Comparison of ENCODE assay signal across 11 mouse cellular contexts in genomic region chr7:130037573-130037925, GRCm38 (mm10).
DNase-seq lines count a peak whose midpoint lies in the region; ATAC-seq and TF ChIP-seq lines count a peak whose summit lies in the region.
"Had no signal": no experiment of that assay in that cellular context is flagged by ENCODE, and none has a peak within 500 bp of the region (broad histone marks: within the 10 kb centered on the region; RNA-seq: fewer than 3 reads in every experiment).

No protein-coding gene starts in this region.

- H3K27me3 ChIP-seq in lung, postnatal 0 days (replicated peaks; ENCODE audit: insufficient read depth, low read length): no peaks in the 10 kb centered on the region
- no peaks in the 10 kb centered on the region for H3K27me3 ChIP-seq in midbrain, embryonic 14.5 days (ENCODE audit: control insufficient read depth, insufficient read depth, low read length)
- H3K27me3 ChIP-seq: midbrain, embryonic 15.5 days had no signal

- peaks cover 7% of the 10 kb centered on the region; the same call in 1 of the 2 replicates for H3K4me1 ChIP-seq in lung, postnatal 0 days (ENCODE audit: insufficient read depth, low read depth, low read length)
- H3K4me1 ChIP-seq in midbrain, embryonic 14.5 days (ENCODE audit: control insufficient read depth, insufficient read depth, low read length): no peaks in the 10 kb centered on the region
- H3K4me1 ChIP-seq: midbrain, embryonic 15.5 days had no signal

- no peak overlapping the region for H3K9ac ChIP-seq in lung, postnatal 0 days (replicated peaks; ENCODE audit: low read depth)
- H3K9ac ChIP-seq in midbrain, embryonic 14.5 days (replicated peaks; ENCODE audit: low read length): no peak overlapping the region
- H3K9ac ChIP-seq: forebrain, embryonic 12.5 days; midbrain, embryonic 15.5 days had no signal

- TF ChIP-seq EP300 in lung, postnatal 0 days (IDR thresholded peaks at IDR 0.05): no peak

- H3K9me3 ChIP-seq in lung, postnatal 0 days (ENCODE audit: low read length): no peaks in the 10 kb centered on the region
- no peaks in the 10 kb centered on the region for H3K9me3 ChIP-seq in midbrain, embryonic 14.5 days (ENCODE audit: control insufficient read depth, low read length)
- H3K9me3 ChIP-seq: forebrain, embryonic 12.5 days; midbrain, embryonic 15.5 days had no signal

- H3K36me3 ChIP-seq in lung, postnatal 0 days (ENCODE audit: insufficient read depth, low read length): no peaks in the 10 kb centered on the region
- H3K36me3 ChIP-seq in midbrain, embryonic 14.5 days (ENCODE audit: control insufficient read depth, insufficient read depth, low read length): no peaks in the 10 kb centered on the region
- H3K36me3 ChIP-seq: forebrain, embryonic 12.5 days; midbrain, embryonic 15.5 days had no signal

- ATAC-seq in lung, postnatal 0 days: peak; percentile 71
- ATAC-seq in midbrain, embryonic 14.5 days (ENCODE audit: low FRiP score, low TSS enrichment): no peak
- ATAC-seq: hindbrain, embryonic 16.5 days; midbrain, embryonic 15.5 days had no signal

- no peak for TF ChIP-seq CTCF in lung, postnatal 0 days (IDR thresholded peaks at IDR 0.05)

- H3K4me3 ChIP-seq in lung, postnatal 0 days (ENCODE audit: low read depth, low read length): no peak overlapping the region
- H3K4me3 ChIP-seq in midbrain, embryonic 14.5 days (replicated peaks; ENCODE audit: low read depth, low read length): no peak overlapping the region
- H3K4me3 ChIP-seq: forebrain, embryonic 12.5 days; midbrain, embryonic 15.5 days had no signal

- 46% methylated on average over 4 of the region's 4 CpGs for WGBS in lung, postnatal 0 days
- 74% methylated on average over 4 of the region's 4 CpGs for WGBS in midbrain, embryonic 14.5 days

- peak; percentile 6 for DNase-seq in gastrocnemius, adult 18-20 months (ENCODE audit: low spot score)
- no peak for DNase-seq in gastrocnemius, postnatal 10 days
- peak; percentile 14 for DNase-seq in ovary, postnatal 36 days (ENCODE audit: low spot score)
- DNase-seq in ovary, postnatal 10 days (ENCODE audit: low spot score): no peak
- peak; percentile 68 for DNase-seq in lung, postnatal 0 days (ENCODE audit: low spot score)
- no peak for DNase-seq in midbrain, embryonic 14.5 days
- DNase-seq in urinary bladder, adult 18-20 months (ENCODE audit: low spot score in 2 of 2): no peak
- DNase-seq in frontal cortex, postnatal 36 days (ENCODE audit: low spot score in 2 of 2): no peak

- peak overlapping the region; percentile 62; the same call in 1 of the 2 replicates for H3K27ac ChIP-seq in lung, postnatal 0 days (ENCODE audit: low read length)
- H3K27ac ChIP-seq in midbrain, embryonic 14.5 days (replicated peaks; ENCODE audit: low read depth, low read length): no peak overlapping the region
- H3K27ac ChIP-seq: forebrain, embryonic 12.5 days; midbrain, embryonic 15.5 days had no signal

- no peak overlapping the region for H3K4me2 ChIP-seq in lung, postnatal 0 days (replicated peaks; ENCODE audit: low read depth, low read length)
- H3K4me2 ChIP-seq in midbrain, embryonic 14.5 days (ENCODE audit: low read length): no peak overlapping the region
- H3K4me2 ChIP-seq: forebrain, embryonic 12.5 days; midbrain, embryonic 15.5 days had no signal

Comparison
In these comparisons a context has a peak if more than half of its experiments do, and no peak if none do; other contexts are left out.
1. DNase-seq: peak in gastrocnemius, adult 18-20 months (single experiment), ovary, postnatal 36 days (single experiment) and lung, postnatal 0 days (single experiment); none in gastrocnemius, postnatal 10 days (single experiment), ovary, postnatal 10 days (single experiment), midbrain, embryonic 14.5 days (single experiment), urinary bladder, adult 18-20 months (0 of 2) and frontal cortex, postnatal 36 days (0 of 2).